Mouse (Mus musculus) cerebellum, adult 11-12 months (tissue): ENCODE measurements at regions not wholly inside any gene's neighbourhood (a gene's known extent, or its start where the extent isn't known, plus 50 kb on each side); places are given as distances from the start of the nearest gene placed in this dataset.
A peak's percentile ranks its signal among the peaks of the same experiment; 100 is the strongest.

Experiments
- DNase-seq: peaks from one replicate; pipeline ENCODE4 v3.0.0; 2022

DNA sequence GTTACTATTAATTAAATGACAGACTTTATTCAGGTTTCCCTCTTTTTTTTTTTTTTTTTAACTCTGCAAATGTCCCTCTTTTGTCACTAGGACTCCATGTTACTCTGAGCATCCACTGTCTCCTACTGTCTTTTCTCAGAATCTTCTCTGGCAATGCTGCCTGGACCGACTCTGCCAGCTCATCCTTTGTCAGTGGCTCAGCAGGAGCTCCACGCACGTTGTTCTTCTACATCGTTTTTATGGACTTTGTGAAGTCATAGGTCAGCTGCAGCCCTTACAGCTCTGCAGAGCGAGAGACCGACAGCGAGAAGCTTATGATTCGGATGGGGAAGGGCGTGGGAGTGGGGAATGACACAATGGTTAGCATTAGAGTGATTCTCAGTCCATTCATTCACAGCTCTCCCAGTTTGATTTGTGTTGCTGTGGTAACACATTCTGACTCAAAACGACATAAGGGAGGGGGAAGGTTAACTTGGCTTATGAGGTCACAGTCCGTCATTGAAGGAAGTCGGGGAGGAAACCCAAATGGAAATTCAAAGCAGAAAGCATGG lies 300.1 kb upstream of the Kazn start:
- DNase-seq: no peak

DNA sequence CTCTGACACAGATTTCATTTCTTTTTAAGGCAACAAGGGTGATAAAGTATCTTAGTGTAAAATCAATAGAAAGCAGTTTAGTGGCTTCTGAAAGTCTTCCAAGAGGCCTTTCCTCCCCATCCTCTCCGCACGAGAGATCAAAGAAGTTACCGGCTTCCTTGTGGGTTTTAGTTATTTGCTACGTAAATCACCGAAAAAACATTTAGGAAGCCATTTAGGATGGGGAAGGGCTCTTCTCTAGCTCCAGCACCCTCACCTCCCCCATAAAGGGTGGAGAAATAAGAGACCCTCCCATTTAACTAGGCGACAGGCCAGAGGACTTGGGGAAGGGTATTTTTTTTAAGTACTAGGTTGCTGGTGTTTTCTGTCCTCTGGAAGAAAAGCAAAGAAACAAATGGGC lies 287.9 kb upstream of the Kazn start:
- no peak for DNase-seq

DNA sequence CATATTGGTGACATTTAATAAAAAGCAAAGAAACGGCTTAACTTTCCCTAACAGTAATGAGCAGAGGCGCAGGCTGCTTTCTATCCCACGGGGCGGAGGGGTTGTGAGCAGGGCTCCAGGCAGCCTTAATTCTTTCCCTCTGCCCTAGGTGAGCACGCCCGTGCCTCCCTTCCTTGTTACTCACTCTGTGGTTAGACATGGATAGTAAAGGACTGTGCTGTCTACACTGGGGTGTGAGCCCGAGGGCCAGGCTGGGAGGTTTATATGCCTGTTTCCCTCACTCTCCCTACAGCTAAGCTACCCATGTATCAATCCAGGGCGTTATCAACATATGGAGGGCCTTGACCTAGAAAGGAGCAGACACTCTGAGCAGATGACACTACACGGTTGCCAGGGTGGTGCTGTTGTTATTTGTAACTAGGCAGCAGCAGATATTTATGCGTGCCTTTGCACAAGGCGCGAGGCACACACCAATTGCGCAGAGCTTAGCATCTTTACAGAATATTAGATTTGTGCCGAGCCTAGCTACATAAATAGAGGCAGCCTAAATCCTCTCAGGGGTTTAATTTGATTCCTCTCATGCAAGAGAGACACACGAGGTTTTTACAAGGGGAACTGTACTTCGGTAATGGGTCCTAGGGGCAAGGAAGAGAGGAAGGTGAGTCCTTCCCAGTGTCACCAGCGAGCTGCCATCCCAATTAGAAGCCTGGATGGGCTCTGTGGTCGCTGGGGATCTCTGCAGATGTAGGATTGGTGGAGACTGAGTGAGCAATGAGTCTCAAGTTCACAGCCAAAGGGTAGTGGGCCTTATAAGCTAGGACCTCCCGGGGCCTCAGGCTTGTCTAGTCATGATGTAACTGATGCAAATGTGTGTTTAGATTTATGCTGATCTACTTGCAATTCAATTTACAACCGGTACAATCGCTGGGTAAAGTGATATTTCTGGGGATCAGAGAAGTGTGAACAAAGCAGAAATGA lies 278.6 kb upstream of the Kazn start:
- no peak for DNase-seq

DNA sequence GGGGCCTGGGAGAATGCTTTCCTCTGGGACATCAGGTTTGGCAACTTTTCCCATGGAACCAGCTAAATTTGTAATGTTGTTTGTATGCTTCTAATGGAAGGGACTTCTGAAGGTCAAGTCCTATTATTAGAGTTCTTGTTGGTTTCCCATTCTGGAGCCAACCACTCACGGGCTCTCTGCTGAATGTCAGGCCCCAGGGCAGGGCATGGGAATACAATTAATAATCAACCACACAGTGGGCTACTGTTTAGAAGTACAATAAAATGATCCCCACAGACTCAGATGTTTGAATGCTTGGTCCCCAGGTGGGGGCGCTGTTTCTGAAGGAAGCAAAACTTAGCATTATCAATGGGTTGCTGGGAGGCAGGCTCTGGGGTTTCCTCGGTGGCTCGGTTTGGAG lies 275.6 kb upstream of the Kazn start:
- no peak for DNase-seq

DNA sequence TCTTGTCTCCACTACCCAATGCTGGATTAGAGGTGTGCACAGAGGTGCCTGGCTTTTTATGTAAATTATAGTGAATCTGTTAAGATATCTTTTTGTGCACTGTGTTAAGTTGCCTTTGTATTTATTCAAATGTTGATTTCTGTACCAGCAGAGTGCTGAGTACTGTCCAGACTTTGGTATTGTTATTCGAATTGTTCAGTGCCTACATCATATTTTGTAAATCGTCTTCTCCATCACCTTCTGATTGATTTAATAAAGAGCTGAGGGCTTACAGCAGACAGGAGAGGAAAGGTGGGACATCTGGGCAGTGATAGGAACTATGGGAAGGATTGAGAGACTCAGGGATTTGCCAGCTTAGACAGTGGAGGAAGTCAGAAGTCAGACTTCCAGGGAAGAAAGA lies 270.2 kb upstream of the Kazn start:
- DNase-seq: no peak

DNA sequence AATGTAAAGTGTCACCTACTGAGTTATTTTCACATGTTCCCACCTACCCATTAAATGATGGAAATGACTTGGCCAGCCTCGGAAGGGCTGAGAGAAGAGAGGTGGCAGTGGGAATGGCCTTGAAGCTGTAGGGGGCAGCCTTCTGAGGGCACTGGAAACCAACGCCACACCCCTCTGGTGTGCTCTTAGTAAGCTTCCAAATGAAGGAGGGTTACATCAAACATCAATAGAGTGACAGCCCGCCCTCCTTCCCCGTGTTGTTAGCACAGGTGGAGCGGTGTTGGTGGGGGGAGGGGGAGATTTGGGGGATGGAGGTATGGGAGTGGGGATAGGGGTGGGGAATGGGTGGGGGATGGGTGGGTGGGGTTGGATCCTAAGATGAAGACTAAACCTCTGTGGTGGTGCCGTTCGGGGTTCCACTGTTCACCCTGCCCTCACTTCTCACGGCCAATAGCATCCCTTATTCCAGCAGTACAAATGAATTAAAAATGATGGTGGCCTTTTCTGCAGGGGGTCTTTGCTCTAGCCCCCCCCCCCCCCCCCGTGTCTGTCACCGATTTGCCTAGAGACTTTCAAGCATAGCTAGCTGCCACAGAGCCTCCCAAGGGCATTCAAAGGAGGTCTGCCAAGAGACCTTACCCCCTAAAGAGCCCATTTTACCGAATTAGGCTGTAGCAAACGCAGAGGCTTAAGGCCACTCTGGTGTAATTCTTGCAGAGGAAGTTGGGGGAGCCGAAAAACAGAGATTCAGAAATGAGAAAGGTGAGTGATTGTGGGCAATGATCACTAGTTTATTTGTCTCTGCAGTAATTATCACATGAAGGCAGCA lies 267.4 kb upstream of the Kazn start:
- DNase-seq: no peak

DNA sequence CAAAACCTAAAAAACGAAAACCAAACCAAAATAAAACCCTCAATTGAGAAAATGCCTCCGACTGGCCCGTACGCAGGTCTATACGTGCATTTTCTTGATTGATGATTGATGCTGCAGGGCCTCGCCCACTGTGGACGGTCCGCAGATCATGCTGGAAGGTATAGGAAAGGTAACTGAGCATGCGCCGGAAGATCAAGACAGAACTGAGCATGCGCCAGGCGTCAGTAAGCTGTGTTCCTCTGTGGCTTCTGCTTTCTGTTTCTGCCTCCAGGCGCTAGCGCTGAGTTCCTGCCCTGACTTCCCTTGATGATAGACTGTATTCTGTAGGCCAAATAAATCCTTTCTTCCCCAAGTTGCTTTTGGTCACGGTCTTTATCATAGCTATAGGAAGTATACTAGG lies 264.6 kb upstream of the Kazn start:
- DNase-seq: no peak

DNA sequence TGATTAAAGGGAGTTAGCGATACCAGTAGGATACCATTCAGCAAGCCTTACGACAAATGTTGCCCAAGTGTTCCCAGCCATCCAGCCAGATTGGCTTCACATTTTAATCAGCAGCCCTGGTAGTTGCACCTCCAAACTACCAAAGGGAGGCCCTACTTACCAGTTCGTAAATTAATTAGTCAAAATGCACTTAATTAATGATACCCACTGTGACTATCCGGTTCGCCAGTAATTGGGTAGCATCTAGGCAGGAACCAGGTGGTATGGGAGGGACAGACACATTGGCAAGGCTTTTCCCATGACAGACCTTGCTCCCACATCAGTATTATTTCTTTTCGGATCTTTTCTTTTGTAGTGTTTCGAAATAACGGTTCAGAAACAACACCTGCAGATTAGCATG lies 262.0 kb upstream of the Kazn start:
- DNase-seq: no peak

DNA sequence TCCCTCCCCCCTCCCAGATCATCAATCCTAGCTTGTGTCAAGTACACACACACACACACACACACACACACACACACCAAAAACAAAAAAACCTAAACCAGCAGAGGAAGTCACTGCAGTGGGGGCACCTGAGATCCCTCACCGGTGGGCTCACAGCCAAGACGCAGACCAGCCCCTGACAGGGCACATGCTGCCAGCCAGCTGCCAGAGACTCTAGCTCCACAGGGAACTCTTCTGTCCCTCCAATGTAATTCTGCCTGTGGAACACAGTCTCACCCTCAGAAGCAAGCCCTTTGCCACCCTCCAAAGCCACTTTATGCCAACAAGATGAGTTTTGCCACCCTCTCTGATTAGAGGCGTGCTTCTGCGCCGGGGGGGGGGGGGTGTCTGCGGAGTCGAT lies 261.3 kb upstream of the Kazn start:
- no peak for DNase-seq

DNA sequence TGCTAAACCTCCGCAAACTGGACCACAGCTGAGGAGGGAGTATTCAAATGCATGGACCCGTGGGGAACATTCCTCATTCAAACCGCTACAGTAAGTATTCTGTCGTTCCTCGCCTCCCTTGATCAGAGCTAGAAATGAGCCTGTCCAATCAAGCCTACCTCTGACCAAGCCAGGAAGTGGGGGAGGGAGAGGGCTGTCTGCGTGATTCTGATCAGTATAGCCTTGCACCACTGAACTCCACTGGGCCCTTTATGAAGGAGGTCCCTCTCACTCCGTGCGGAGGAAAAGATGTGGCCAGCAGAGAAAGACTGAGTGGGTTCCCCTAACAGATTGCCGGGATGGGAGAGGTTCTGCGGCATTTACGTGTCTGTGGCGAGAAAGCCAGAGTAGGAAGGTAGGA lies 257.4 kb upstream of the Kazn start:
- no peak for DNase-seq

DNA sequence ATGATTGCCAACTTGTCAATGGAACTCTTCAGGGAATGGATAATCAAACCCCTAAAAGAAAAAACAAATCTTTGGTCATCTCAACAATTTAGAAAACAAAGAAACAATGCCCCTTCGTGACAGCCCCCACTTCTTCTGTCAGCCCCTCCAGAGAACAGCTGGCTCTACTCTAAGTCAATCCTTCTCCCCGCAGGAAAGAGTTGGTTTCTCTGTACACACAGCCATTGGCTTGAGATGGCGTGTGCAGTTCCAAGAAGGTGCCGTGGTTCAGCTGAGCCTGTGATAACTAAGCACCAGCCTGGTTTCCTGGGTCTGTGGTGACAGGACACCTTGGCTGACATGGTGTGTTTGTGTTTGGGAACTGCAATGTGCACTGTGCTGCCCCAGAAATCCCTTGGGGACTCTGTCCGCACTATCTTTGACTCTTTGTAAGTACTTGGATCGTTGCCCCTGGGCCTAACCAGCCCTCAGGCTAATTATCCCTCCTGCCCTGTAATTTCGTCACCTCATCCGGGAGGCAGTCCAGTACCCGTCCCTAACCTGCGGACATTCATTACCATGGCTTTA lies 253.8 kb upstream of the Kazn start:
- DNase-seq: no peak

DNA sequence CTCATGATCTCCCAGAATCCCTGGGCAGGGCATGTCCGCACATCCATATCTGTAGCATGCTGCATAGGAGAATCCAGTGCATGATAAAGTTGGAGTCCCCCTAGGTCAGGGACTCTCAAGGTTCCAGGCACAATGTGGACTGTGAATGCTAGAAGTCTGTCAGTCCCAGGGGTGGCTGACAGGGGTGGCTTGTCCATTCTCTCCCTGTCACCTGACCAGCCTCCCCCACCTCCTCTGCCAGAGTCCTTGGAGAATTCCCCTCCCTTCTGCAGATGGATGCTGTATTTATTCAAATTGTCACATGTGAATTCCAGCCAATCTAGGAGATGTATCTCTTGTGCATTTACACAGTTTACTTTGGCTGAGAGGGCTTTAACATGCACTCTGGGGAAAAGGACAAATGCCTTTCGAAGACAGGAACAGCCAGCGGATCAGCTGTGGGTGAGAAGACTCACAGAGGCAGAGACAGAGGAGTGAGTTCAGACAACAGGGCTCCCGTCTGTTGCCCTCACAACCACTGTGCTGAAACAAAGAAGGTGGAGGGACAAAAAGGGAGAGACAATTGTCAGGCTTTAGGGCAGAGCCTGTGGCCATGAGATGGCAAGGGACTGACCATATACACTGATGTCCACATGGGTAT lies 246.7 kb upstream of the Kazn start:
- no peak for DNase-seq

DNA sequence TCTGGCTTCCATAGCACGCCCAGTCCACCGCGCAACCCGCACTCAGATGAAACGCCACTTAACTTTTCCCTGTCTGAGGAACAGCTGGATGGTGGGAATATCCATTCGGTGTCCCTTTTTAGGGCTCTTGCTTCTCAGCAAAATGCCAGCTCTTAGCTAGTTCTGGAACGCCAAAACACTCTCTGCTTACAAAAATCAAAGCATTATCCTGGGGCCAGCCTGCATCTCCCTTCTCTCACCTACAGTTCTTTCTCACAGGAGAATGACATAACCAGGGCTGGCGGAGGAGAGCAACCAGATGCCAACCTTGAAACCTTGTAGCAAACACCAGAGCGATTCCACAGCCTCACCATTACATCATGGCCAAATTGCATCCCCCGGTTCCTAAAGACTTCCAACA lies 236.4 kb upstream of the Kazn start:
- no peak for DNase-seq

DNA sequence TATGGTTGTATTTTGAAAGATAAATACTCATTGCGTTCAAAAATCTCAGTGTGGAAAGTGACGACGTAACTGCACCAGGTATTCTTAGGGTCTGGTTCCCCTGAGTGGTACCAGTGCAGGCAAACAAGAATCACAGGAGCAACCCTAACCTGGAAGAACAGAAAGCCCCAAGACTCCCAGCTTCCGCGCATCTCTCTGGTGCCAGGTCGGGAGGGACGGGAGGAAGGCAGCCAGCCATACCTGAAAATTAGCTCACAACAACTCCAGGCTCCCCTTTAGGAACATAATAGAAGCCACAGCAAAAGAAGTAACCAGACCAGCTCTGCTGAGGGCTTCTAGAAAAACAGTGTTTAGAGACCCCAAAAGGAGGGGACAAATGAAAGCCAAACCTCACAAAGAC lies 235.4 kb upstream of the Kazn start:
- DNase-seq: no peak

DNA sequence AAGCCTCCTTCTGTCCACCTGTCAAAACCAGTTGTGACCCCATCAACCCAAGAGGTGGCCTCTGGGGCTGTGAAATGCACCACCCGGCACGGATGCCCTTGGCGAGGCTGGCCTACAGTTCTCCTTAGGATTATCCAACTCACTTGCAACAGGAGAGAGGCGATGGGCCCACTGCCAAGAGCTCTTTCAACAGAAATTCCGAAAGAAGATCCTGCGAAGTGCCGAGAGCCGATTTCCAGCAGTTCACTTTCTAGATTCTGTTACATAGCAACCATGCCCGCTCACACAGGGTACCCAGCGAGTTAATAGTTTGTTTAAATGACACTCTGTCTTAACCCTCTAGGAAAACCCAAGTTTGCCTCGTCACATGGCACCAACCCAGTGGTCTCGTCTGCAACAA lies 234.8 kb upstream of the Kazn start:
- DNase-seq: peak; percentile 33

DNA sequence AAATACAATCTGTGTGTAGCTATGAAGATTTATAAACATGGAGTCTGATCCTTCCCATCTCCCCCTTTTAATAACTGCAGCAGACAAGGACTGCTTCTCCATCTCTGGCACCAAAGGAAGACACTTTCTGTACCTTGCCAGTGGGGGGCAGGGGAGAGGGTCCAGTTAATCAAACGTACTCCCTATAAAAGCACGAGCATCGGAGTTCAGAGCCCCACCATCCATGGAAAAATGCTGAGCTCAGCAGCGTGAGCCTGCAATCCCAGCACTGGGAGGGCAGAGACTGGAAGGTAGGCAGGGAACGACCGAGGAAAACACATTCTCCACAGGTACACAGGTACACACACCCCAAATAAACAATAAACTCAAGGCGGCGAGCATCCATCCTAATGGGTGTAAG lies 234.1 kb upstream of the Kazn start:
- no peak for DNase-seq

DNA sequence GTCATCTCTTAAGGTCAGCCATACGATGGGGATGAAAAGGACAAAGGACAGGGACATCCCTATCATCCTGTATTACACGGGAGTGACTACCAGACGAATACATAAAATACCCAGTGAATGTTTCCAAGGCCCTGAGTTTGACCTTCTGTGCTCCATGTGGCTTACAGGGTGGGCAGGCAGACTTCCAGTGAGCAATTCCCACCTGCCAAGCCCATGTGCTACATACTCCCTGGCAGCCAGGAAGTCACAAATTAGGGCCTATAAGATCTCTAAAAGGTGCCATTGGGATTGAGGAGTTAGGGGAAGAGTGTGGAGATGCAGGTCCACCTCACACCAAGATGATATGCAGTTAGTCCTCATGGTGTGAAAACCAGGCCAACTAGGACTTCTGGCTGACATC lies 233.1 kb upstream of the Kazn start:
- DNase-seq: no peak

DNA sequence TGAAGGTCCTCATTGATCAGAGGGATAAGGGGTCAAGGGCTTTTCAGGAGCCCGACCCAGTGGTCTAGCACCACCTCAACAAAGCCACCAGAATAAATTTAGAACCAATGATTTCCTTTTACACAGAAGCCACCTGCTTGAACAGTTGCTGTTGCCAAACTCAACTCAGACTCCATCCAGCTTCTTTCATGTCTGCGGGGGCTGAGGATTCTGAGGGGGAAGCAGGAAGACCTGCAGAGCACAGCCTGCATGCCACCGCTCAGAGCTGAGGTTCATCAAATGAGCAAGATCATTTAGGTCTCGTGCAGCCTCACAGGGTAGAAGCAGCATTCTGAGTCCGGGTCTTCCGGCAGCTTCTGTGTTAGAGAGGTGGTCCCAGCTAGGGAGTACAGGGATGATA lies 231.6 kb upstream of the Kazn start:
- DNase-seq: no peak

DNA sequence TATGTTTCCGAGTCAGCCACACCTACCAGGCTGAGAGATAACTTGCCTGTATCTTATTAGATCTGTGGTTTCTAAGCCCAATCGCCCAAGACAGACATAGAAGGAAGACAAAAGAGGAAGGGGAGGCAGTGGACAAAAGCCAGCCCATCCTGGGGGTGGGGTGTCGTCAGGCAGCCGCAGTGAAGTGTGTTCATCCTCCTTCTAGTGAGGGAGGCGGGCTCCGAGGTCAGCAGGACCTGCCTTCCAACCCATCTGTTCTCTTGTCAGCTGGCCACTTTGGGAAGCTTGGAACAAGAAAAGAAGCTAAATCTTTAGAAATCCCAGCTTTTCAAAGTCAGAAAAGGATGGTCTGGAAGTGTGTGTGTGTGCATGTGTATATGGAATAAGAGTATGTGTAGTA lies 228.7 kb upstream of the Kazn start:
- DNase-seq: peak; percentile 42

DNA sequence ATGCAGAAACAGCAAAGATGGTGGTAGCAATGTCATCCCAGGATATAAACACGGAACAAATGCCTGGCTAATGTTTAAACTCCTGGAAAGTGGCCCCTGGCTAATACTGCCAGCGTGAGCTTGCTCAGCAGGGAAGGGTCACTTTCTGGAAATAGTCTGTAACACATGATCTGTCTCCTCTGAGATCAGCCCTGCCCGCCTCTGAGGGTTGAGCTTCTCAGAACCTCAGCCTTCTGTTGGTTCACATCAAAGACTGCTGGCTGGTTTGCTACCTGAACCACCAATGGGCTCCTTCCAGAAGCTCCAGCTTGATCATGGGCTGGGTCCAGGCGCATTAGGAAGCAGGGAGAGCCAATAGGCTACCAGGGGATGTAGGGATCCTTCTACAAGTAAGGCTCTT lies 226.0 kb upstream of the Kazn start:
- DNase-seq: no peak

DNA sequence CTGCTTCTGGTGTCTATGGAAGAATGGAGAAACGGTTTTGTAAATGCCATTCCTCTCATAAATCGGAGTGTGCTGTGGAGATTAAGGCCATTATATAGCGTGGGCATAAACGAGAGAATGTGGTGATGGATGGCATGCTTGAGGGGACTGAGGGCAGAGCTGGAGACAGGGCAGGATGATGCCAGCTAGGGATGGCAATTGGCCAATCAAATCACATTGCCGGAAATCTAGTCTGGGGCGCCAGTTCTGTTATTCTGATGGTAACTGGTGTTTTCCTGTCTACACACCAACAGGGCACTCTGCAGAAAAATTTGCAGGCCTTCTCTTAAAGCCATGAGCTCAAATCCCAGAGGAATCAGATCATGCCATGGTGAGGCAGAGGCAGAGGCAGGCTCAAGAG lies 224.9 kb upstream of the Kazn start:
- DNase-seq: no peak

DNA sequence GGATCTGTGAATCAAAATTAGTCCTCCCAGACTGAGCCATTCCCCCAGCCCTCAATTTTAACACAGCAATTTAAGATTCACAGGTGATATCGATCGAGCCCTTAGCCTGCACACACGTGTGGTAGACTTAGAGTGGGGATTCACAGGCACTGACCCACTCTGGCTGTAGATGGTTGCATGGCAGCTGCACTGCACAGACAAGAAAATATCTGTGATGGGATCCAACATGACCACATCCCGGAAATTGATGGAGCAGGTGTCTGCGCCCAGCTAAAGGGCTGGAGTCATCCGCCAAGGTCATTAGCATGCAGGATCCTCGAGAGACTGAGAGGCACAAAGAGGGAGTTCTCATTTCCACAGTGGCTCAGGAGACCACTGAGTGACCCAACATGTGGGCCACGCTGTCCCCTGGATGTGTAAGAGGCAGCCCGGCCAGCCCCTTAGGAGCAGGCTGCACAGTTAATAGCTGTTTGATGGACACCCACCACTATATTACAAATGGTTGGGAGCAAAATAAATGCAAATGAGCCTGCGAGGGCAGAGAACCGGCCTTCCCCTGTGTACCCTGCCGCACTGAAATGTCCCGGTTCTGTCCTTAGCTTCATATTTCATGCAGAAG lies 221.4 kb upstream of the Kazn start:
- DNase-seq: no peak

DNA sequence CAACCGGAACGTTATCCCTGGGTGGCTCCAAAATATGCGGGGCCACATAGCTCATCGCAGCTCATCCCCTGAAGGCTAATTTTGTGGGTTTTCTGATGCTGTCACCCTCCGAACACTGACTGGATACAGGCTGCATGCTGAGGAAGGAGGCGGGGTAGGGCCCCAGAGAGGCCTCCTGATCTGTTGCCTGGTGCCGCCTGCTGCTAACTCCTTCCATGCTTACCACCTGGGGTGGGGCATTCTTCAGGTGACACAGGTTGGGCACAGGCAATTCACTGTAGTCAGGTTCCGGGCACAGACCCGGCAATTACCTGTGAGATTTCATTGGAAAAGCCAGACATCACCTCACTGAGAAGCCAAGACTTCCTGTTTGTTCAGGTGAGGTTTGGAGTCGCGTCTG lies 213.4 kb upstream of the Kazn start:
- DNase-seq: no peak
